Mouse (Mus musculus) left cerebral cortex, postnatal 4 days (tissue): ENCODE results near the gene Spats1. TPM values are rescaled to one million over a fixed set of nuclear protein-coding genes. Genes with fewer than 3 reads are reported as not detected.
"Not testable (repeated sequence)": the region's sequence is repeated elsewhere in the genome, so short reads cannot be mapped to it uniquely, and the experiment has no call there.

ENCODE experiments used
- DNase-seq: peaks from one replicate; pipeline ENCODE4 v3.0.0-alpha.2; 2022
- intact Hi-C: fragments of 180-260 bp; cut with DNase I; formaldehyde crosslinking; loops from one replicate; pipeline ENCODE4 v1.15.1; 2025
- total RNA-seq, 2 experiments: library from RNA; stranded (reverse); gene quantifications; 2 replicates each; pipeline ENCODE4 v1.2.3; 2021

Spats1 gene
- total RNA-seq, 2 experiments from 2014 or later: 2.0 to 3.0 TPM

DNA sequence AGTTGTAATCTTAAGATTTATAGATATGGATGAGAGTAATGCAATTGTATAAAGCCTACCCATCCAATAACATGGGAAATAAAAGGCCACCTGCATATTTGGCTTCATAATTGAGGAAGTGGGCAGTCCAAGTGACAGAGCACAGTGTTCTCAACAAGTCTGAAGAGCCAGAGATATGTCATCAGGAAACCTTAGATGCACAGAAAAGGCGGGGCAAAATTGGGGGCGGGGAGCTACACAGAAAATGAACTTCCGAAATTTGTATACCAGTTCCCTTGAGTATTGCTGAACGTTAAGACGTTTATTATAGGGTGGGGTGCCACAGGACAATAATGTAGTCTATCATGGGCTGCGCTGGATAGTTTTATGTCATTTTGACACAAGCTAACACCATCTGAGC is 25.1 kb downstream of the Spats1 start:
- intact Hi-C loops: no loop called here
- no peak for DNase-seq

DNA sequence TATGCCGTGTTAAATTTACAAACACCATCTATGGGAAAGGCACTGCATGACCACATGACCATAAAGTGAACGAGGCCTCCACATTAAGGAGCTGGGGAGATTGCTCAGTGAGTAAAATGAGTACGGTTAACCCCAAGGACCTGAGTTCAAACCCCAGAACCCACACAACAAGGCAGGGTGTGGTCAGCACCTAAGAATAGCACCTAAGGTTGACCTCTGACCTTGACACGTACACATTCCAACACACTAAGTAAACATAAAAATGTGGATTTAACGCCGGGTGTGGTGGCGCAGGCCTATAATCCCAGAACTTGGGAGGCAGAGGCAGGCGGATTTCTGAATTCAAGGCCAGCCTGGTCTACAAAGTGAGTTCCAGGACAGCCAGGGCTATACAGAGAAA is 25.6 kb downstream of the Spats1 start:
- intact Hi-C loops: no loop called here
- DNase-seq: no peak

DNA sequence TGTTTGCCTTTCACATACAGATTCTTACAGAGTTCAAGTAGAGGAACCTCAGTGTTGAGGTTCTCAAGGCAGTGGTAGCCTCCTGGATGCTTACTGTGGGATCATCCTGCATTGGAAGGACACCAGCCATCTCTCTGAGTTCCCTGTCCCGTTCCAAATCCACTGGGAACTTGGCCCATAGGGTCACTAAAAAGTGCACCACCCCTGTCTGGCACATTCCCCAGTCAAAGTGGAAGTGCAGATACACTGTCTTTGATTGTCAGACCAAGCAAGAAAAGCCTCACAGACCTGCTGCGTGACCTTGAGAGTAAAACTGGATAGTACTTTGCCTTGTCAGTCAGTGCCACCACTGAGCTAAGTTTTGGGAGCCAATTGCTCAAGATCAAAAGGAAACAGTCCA is 28.2 kb downstream of the Spats1 start:
- no peak for DNase-seq
- intact Hi-C loops: no loop called here

DNA sequence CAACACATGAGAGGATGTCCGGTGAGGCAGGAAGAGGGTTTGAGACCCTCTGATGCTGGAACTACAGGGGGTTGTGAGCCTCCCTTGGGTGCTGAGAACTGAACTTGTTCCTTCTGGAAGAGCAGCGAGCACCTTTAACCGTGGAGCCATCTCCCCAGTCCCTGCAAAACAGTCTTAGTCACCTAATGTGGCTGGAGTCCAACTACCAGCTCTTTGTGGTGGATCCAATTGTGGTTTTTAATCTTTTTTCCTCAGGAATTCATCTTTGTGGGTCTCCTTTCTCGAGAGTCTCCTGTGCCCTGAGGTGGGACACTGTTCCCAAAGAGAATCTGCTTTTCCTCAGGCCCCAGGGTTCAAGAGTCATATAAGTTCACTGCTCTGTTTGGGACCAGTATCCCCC is 29.3 kb downstream of the Spats1 start:
- DNase-seq: no peak

DNA sequence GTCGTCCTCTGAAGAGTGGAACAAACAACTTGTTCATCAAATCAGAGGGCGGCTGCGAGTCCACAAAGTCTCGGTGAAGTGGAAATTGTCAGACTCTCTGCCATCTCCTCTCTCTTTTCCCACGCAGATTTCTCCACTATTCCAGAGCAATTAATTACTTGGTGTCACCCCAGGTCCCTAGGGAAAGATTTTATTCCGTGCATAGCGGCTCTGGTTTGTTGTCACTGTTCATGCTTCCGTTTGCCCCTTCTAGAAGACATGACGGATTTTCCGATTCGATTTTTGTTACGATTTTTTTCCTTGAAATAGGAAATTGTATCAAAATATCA is 41.0 kb downstream of the Spats1 start:
- no peak for DNase-seq

More for the DNA sequence above, 29.3 kb downstream of the Spats1 start:
- intact Hi-C loops: no loop called here

DNA sequence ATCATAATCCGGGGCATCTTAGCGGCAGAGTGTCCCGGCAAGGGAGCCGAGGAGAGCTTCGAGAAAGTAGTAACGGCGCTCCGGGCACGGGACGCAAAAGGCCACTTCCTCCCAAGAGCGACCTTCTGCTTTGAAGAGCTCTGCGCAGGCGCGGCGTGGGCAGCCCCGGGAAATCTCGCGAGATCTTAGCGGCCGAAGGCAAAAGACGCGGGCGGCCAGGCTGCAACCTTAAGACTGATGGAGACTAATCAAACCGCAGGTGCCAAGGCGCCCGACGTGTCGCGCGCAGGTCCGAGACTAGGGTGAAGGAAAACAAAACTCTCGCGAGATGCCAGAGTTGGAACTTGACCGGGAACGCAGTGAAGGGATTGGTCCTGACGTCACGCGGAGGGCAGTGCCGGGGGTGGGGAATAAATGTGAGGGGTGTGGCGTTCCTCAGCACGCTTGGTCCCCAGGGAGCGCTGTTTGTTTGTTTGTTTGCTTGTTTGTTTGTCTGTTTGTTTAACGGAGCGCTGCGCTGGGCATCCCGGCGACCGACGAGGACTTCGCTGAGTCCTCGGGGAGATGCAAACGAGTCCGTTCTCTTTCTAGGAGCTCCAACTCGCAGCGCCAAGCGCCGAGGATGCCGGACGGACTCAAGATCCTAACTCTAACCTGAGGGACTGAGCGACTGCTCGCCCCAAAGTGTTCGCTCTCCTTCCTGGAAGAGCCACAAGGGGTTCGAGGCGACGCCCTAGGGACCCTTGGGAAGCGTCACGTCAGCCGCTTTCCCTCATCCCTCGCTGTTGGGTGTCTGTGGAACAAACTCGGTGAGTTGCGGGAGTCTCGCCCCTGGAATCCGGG is 41.6 kb downstream of the Spats1 start, which contains the start of gene Cdc5l:
Cdc5l (minus strand) TSS at position 319 of the 843 bp plus-strand sequence.
- intact Hi-C loops: no loop called here
- peak; percentile 99 for DNase-seq

More for the DNA sequence above, 41.0 kb downstream of the Spats1 start:
- intact Hi-C loops: no loop called here

DNA sequence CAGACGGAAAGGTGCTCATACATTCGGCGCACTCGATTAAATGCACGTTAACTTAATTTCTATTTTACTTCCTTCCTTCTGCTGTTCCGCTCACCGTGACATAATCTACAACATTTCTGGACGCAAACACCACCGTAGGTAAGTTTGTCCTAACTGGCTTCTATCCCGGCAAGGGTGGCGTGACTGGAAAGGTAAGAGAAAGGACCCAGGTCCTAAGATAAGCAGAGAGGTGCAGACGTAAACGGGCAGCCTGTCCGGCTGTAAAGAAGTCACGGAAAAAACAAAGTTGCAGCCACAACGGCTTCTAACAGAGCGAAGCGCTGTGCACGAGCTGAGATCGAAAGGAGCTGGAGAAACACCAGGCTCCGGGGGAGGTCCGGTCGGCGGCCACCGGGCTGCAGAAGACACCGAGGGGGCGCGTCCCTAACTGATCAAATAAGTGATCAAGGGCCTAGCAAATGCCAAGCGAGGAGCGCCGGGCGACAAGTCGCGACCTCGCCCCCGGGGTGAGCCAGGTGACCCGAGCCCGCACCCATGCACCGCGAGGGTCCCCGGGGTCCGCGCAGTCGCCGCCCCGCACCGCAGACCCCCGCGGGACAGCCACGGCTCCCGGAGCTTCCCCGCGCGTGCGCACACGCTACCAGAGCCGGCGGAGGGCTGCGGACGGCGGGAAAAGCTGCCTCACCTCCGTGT is 42.4 kb downstream of the Spats1 start:
- DNase-seq: no peak
- intact Hi-C loops: no loop called here

DNA sequence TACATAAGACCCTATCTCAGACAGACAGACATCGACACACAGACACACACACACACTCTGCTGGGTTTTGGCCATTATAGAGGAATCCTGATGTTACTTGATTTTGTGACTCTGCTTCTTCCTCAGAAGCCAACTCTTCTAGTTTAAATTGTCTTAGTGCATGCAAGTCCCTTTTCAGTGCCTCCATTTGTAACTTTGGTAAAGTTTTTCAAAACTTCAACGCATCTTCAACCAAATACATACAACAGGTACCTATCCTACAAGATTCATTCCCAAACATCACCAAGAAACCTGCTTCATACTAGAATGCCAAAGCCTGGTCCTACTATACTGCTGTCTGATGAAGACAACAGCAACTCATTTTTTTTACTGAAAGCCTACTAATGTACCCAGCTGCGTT is 43.2 kb downstream of the Spats1 start:
- no peak for DNase-seq
- intact Hi-C loops: no loop called here

DNA sequence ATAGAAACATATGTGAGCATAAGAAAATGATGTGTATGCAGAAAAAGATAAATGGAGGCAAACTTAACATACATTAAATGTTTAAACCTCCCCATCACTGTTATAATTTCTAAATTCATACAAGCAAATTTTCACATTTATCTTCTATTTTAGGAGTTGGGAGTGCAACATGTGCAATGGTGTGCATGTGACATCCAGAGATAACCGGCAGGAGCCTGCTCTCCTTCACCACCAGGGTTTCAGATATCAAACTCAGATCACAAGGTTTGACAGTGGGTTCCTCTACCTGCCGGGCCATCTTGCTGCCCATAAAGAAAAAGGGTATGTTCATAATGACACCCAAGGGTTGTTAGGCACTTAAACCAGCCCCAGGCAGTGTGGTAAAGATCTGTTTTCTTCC is 57.8 kb downstream of the Spats1 start:
- no peak for DNase-seq
- intact Hi-C loops: no loop called here

DNA sequence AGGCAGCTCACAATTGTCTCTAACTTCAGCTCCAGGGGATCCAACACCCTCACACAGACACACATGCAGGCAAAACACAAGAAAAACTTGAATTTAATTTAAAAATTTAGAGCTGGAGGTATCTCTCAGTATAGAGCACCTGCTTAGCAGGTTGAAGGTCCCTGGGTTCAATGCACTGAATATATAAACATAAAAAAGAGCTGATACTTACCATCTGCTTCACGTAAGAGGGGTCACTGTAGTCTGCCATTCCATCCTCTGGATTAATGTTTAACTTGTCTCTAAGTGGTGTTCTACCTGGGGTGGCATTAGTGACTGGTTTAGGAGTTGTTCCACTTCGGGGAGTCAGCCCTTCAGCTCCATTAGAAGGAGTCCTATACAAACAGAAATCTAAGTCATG is 63.6 kb downstream of the Spats1 start:
- DNase-seq, intact Hi-C loops: not testable (repeated sequence)

DNA sequence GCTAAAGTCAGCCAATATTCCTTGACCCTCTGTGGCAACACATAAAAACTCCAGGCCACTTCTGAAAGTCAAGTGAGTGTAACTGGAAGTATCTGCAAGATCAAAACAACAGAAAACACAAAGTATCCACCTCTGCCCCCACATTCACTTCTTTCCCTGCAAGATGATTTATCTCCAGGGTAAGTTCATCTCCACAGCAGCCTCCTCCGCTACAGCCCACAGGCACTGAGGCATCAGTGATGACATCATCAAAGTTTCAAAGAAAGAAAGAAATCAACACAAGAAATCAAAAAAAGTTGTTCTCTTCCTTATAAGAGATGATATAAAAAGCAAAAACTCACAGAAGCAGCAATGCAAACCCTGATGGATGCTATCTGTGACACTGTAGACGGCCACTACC is 66.5 kb downstream of the Spats1 start:
- DNase-seq: no peak
- intact Hi-C loops: no loop called here

DNA sequence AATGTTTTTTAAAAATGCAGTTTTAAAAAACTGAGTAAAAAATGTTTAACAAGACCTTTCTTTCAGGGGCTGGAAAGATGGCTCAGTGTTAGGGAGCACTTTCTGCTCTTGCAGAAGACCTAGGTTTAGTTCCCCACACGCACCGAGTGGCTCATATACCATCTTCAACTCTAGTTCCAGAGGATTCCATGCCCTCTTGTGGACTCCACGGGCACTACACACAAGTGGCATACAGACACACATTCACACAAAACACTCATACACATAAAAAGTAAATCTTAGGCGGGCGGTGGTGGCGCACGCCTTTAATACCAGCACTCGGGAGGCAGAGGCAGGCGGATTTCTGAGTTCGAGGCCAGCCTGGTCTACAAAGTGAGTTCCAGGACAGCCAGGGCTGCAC is 68.9 kb downstream of the Spats1 start:
- intact Hi-C loops: no loop called here
- peak; percentile 13 for DNase-seq

DNA sequence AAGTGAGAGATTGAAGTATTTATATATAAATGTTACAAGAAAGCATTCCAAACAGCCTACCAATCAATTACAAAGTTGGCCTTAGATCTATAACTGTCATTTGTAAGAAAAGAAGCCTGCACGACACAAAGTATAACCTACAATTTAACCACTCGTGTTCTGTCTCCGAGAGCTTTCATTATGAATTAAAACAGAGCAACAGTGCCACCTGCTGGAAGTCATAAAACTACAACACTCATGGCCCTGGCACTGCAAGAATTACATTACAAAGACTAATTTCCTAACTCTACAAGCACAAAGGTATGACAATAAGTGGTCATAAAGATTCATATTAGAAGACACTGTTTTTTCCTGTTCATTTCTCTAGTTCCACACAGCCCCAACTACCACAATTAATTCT is 72.0 kb downstream of the Spats1 start:
- DNase-seq: peak; percentile 32
- intact Hi-C loops: no loop called here

DNA sequence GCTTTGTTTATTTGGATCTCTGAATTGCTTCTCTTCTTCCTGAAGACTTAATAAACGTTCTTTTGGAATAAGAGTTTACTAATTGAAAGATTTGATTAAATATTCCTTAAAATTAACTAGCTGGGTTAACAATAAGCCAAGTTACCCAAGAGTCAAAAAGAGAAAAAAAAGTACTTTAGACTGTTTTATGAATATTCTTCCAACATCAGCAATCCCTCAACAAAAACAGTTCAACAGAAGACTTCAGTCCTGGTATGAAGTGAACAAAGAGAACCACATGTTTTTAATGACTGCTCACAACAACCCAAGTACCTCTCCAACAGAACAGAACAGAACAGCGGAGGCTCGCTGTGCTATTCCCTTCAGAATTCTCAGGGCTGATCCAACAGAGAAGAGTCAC is 72.6 kb downstream of the Spats1 start:
- no peak for DNase-seq
- intact Hi-C loops: no loop called here

DNA sequence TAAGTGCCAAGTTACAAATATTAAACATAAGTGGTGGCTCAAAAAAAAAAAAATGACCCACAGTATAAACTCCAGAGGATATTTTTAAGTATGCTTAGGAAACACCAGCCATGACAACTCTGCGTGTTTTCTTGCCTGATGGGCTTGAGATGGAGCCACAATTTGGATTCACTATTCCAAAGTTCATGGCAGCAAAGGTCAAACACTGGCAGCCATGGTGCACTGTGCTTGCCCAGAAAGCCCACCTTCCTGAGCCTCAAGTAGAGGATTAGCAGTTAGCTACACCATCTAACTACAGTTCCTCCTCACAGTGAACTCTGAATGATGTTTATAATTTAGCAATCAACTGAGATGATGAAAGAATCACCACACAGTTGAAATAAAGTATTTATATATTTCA is 73.1 kb downstream of the Spats1 start:
- no peak for DNase-seq
- intact Hi-C loops: no loop called here

DNA sequence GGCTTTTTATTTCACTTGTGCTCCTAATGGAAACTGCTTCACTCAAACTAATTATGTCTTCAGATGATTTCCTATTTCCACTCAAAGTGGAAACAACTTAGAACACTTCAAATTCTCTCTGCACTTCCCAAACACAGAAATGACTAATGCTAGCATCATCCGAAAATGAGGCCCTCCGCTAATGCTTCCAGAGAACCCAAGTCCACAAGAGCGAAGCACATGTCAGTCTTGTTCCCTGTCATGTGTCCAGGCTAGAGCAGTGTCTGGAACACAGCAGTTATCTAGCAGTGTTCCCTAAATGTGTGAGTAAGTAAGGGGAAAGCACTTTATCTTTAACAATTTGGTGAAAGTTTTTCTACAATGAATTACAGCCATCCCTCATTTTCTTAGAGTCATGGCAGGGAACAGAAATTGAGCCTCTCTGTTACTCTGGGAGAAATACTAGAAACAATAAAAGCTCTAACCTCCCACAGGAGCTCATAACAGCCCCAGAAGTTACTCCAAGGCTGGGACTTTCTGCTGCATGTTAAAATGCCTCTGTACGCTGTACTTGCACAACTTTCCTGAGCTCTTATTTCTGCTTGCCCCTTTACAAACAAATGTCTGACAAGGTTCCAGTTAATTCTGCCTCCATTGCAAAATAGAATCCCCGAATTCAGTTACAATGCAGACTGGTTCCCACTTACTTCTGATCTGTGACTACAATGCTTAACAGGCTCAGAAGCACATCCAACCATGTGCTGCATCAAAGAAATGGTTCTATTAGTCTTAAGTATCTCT is 73.9 kb downstream of the Spats1 start:
- intact Hi-C loops: no loop called here
- no peak for DNase-seq

DNA sequence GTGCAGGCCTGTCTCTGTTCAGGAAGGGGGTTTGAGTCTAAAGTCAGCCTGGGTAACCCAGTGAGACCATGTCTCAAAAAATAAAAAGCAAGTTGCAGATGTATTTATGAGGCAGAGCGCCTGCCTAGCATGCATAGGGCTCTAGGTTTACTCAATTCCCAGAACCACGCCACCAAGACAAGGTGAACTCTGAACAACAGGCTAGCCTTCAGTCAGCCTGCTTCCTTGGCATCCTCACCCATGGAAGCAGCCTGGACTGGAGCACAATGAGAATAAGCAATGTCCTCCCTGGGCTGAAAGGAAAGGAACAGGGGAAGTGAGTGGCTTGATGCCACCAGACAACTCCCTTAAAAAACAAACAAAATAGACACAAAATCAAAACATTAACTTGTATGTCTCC is 77.2 kb downstream of the Spats1 start:
- intact Hi-C loops: no loop called here
- no peak for DNase-seq

DNA sequence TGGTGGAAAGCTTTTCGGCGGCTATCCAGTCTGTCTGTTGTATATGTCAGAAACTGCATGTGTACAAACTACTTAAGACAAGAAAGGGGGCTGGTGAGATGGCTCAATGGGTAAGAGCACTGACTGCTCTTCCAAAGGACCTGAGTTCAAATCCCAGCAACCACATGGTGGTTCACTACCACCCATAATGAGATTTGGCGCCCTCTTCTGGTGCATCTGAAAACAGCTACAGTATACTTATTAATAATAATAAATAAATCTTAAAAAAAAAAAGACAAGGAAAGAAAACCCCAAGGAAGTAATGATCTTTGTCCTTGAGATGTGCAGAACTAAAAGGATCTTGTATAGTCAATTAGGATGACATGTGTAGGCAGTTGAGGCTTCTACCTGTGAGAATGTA is 77.7 kb downstream of the Spats1 start:
- no peak for DNase-seq
- intact Hi-C loops: no loop called here

DNA sequence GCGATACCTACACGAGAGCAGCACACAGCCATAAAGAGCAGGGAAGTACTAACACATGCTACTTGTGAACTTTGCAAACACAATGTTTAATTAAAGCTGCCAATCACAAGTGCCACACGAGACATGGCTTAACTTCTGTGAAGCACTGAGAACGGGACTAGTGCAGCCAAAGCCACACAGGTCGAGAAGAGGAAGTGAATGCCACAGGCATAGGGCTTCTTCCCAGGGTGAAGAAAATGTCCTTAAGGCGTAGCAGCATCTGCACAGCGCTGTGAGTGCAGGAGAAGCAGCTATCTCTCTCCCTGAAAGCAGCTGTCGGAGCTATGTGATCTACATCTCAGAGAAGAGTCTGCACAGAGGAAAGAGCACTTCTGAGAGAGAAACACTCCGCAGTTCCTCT is 80.6 kb downstream of the Spats1 start:
- intact Hi-C loops: no loop called here
- DNase-seq: no peak

DNA sequence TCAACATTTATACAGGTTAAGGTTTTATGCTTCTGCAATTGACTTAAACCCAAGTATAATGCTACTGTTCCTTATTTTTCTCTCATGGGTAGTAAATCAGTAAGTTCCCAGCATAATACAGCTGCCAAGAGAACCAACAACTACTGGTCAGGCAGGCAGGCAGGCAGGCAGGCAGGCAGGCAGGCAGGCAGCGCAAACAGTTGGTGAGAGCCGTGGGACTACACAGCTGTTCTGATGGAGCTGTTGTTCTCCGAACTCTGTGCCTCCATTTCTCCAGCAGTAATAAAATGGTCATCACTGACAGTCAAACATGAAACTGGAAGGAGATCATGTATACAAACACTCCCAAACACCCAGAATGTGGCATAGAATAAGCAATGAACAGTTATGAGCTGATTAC is 81.5 kb downstream of the Spats1 start:
- intact Hi-C loops: no loop called here
- DNase-seq: no peak
